Mouse (Mus musculus): ENCODE results near the gene Ociad2. TPM values are rescaled to one million over a fixed set of nuclear protein-coding genes. Genes with fewer than 3 reads are reported as not detected.

The Ociad2 gene
- polyA plus RNA-seq, 1 experiment from 2014 or later, result 9.4 TPM

DNA sequence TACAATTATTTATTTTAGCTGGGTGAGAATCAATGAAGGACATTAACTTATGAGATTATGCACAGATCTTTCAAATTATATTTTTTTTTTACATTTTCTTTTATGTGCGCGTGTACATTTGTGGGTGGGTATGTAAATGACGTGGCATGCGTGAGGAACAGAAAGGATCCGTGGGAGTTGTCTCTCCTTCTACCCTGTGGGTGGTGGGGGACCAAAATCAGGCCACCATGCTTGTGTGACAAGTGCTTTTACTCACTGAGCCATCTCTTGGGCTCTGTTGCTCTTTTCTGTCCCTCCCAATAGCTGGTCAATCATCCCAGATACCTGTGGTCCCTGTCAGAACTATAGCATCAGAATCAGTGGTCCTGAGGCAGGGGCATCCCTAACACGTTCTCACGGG, 21.5 kb upstream of the Ociad2 start:
- no peak for ATAC-seq (ENCODE audit: insufficient number of reproducible peaks, low FRiP score, low TSS enrichment, low read depth)
- no peaks in the 10 kb centered on the region for H3K9me3 ChIP-seq (ENCODE audit: control insufficient read depth, low read length)
- H3K9ac ChIP-seq (ENCODE audit: low read length), result no peak overlapping the region
- H3K4me1 ChIP-seq (ENCODE audit: control insufficient read depth, insufficient read depth, low read length), result no peaks in the 10 kb centered on the region
- no peak for DNase-seq (ENCODE audit: low spot score)
- 86% methylated on average over 7 of the region's 7 CpGs for WGBS
- no peak overlapping the region for H3K27ac ChIP-seq (replicated peaks; ENCODE audit: low read depth, low read length)
- no peak overlapping the region for H3K4me3 ChIP-seq (ENCODE audit: low read depth, low read length)
- no peak overlapping the region for H3K4me2 ChIP-seq (ENCODE audit: low read depth, severe bottlenecking)
- H3K27me3 ChIP-seq (ENCODE audit: control insufficient read depth, insufficient read depth, low read length), result no peaks in the 10 kb centered on the region
- no peaks in the 10 kb centered on the region for H3K36me3 ChIP-seq (ENCODE audit: control insufficient read depth, insufficient read depth, low read length)

DNA sequence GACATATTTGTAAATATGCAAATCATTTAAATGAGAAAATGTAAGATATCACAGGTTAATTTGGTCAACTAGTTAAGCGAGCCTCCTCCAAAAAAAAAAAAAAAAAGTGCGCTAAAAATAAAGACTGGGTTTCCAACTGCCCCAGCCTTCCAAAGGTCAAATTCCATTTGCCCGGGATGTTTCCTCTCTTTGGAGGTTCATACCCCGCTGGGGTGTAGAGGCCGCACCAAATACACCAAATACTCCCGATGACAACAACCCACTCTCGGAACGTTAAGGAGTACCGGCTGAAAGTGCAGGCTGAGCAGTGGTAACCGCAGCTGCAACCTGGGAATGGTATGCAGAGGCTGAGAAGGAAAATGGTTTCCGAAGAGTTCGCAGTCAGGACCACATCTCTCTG, 19.4 kb upstream of the Ociad2 start:
- Histone ChIP-seq H3K9me3 (ENCODE audit: control insufficient read depth, low read length) (no peaks in the 10 kb centered on the region), H3K4me3 (ENCODE audit: low read depth, low read length) (no peak overlapping the region), H3K27me3 (ENCODE audit: control insufficient read depth, insufficient read depth, low read length) (no peaks in the 10 kb centered on the region), H3K9ac (ENCODE audit: low read length) (no peak overlapping the region), H3K36me3 (ENCODE audit: control insufficient read depth, insufficient read depth, low read length) (no peaks in the 10 kb centered on the region), H3K4me2 (ENCODE audit: low read depth, severe bottlenecking) (peak overlapping the region; percentile 15; the same call in 1 of the 2 replicates), H3K27ac (replicated peaks; ENCODE audit: low read depth, low read length) (no peak overlapping the region), H3K4me1 (ENCODE audit: control insufficient read depth, insufficient read depth, low read length) (no peaks in the 10 kb centered on the region)
- no peak for ATAC-seq (ENCODE audit: insufficient number of reproducible peaks, low FRiP score, low TSS enrichment, low read depth)
- DNase-seq (ENCODE audit: low spot score), result no peak
- WGBS, result 36% methylated on average over 12 of the region's 12 CpGs

DNA sequence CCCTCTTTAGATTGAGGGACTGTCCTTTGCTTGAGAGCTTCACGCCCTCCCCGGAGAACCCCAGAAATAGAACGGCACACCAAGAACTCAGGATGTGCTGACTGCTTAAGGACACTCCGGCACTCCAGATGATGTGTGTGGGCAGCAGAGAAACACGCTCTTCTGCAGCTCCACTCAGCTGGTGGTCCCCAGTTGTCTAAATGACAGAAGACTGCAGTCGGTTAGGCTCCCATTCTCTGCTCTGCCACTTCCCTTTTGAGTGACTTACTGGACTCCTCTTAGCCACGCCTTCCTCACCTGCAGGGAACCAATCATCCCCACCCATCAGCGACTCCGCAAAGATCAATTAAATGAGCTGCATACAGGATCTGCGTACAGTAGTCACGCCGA, 18.9 kb upstream of the Ociad2 start:
- Histone ChIP-seq H3K4me2 (ENCODE audit: low read depth, severe bottlenecking) (peak overlapping the region; percentile 15; the same call in 1 of the 2 replicates), H3K4me3 (ENCODE audit: low read depth, low read length) (no peak overlapping the region)
- ATAC-seq (ENCODE audit: insufficient number of reproducible peaks, low FRiP score, low TSS enrichment, low read depth), result no peak

GRCm38 (mm10) chr5:73359134-73359751, 18.4 kb upstream of the Ociad2 start:
- 81% methylated on average over 6 of the region's 6 CpGs for WGBS

More for the DNA sequence above, 18.9 kb upstream of the Ociad2 start:
- H3K36me3 ChIP-seq (ENCODE audit: control insufficient read depth, insufficient read depth, low read length), result no peaks in the 10 kb centered on the region
- no peaks in the 10 kb centered on the region for H3K4me1 ChIP-seq (ENCODE audit: control insufficient read depth, insufficient read depth, low read length)
- no peak for DNase-seq (ENCODE audit: low spot score)
- H3K9me3 ChIP-seq (ENCODE audit: control insufficient read depth, low read length), result no peaks in the 10 kb centered on the region
- no peaks in the 10 kb centered on the region for H3K27me3 ChIP-seq (ENCODE audit: control insufficient read depth, insufficient read depth, low read length)
- 46% methylated on average over 12 of the region's 12 CpGs for WGBS
- H3K9ac ChIP-seq (ENCODE audit: low read length), result no peak overlapping the region
- no peak overlapping the region for H3K27ac ChIP-seq (replicated peaks; ENCODE audit: low read depth, low read length)

GRCm38 (mm10) chr5:73355393-73355792, 14.6 kb upstream of the Ociad2 start:
- no peaks in the 10 kb centered on the region for H3K36me3 ChIP-seq (ENCODE audit: control insufficient read depth, insufficient read depth, low read length)
- H3K4me1 ChIP-seq (ENCODE audit: control insufficient read depth, insufficient read depth, low read length), result no peaks in the 10 kb centered on the region
- H3K27ac ChIP-seq (replicated peaks; ENCODE audit: low read depth, low read length), result no peak overlapping the region
- no peak overlapping the region for H3K9ac ChIP-seq (ENCODE audit: low read length)
- H3K27me3 ChIP-seq (ENCODE audit: control insufficient read depth, insufficient read depth, low read length), result no peaks in the 10 kb centered on the region
- H3K4me2 ChIP-seq (ENCODE audit: low read depth, severe bottlenecking), result no peak overlapping the region
- no peaks in the 10 kb centered on the region for H3K9me3 ChIP-seq (ENCODE audit: control insufficient read depth, low read length)
- no peak overlapping the region for H3K4me3 ChIP-seq (ENCODE audit: low read depth, low read length)
- WGBS, result 72% methylated on average over 5 of the region's 5 CpGs
- ATAC-seq (ENCODE audit: insufficient number of reproducible peaks, low FRiP score, low TSS enrichment, low read depth), result no peak
- DNase-seq (ENCODE audit: low spot score), result no peak

More at GRCm38 (mm10) chr5:73359134-73359751, 18.4 kb upstream of the Ociad2 start:
- Histone ChIP-seq H3K36me3 (ENCODE audit: control insufficient read depth, insufficient read depth, low read length) (no peaks in the 10 kb centered on the region), H3K9me3 (ENCODE audit: control insufficient read depth, low read length) (no peaks in the 10 kb centered on the region), H3K27ac (replicated peaks; ENCODE audit: low read depth, low read length) (no peak overlapping the region), H3K27me3 (ENCODE audit: control insufficient read depth, insufficient read depth, low read length) (no peaks in the 10 kb centered on the region), H3K4me2 (ENCODE audit: low read depth, severe bottlenecking) (no peak overlapping the region), H3K4me3 (ENCODE audit: low read depth, low read length) (no peak overlapping the region), H3K9ac (ENCODE audit: low read length) (no peak overlapping the region), H3K4me1 (ENCODE audit: control insufficient read depth, insufficient read depth, low read length) (no peaks in the 10 kb centered on the region)
- ATAC-seq (ENCODE audit: insufficient number of reproducible peaks, low FRiP score, low TSS enrichment, low read depth), result no peak
- no peak for DNase-seq (ENCODE audit: low spot score)

DNA sequence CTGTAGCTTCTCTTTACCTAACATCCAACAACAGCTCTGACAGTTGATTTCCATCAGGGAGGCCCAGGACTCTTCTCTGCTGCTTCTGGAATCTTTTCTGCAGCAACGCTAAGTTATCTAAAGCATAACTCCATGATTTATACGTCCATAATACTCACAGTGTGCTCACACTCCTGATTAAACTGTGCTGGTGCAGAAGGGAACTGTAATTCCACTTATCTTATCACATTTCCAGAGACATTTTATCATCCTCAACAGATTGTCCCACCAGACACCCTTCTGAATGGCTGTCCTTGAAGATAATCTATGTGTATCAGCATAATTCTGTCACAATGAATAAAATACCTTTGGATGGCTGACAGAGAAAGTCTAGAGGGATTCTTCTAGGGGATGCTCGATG, 13.2 kb upstream of the Ociad2 start:
- Histone ChIP-seq H3K4me2 (ENCODE audit: low read depth, severe bottlenecking) (no peak overlapping the region), H3K27me3 (ENCODE audit: control insufficient read depth, insufficient read depth, low read length) (no peaks in the 10 kb centered on the region), H3K36me3 (ENCODE audit: control insufficient read depth, insufficient read depth, low read length) (no peaks in the 10 kb centered on the region), H3K9me3 (ENCODE audit: control insufficient read depth, low read length) (no peaks in the 10 kb centered on the region), H3K9ac (ENCODE audit: low read length) (no peak overlapping the region), H3K27ac (replicated peaks; ENCODE audit: low read depth, low read length) (no peak overlapping the region), H3K4me1 (ENCODE audit: control insufficient read depth, insufficient read depth, low read length) (no peaks in the 10 kb centered on the region), H3K4me3 (ENCODE audit: low read depth, low read length) (no peak overlapping the region)
- DNase-seq (ENCODE audit: low spot score) (no peak), ATAC-seq (ENCODE audit: insufficient number of reproducible peaks, low FRiP score, low TSS enrichment, low read depth) (no peak)
- 85% methylated on average over 3 of the region's 3 CpGs for WGBS

DNA sequence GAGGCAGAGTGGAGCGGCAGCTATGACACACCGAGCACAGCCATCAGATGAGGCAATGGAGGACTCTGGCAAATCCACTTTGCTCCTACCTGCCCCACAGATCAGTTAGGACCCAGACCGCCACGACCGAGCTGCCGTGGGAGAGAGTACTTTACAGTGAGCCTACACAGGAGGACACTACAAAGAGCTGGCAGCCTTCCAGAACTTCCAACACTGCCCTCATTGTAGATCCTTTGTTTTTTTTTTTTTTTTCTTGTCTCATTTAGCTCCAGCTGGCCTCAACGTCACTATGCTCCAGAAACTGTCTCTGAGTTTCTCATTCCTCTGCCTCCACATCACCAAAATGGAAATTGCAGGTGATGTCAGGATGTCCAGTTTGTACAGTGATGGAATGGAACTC, 12.7 kb upstream of the Ociad2 start:
- no peak overlapping the region for H3K9ac ChIP-seq (ENCODE audit: low read length)
- ATAC-seq (ENCODE audit: insufficient number of reproducible peaks, low FRiP score, low TSS enrichment, low read depth), result no peak
- H3K4me1 ChIP-seq (ENCODE audit: control insufficient read depth, insufficient read depth, low read length), result no peaks in the 10 kb centered on the region
- no peak for DNase-seq (ENCODE audit: low spot score)
- no peak overlapping the region for H3K27ac ChIP-seq (replicated peaks; ENCODE audit: low read depth, low read length)
- H3K4me3 ChIP-seq (ENCODE audit: low read depth, low read length), result no peak overlapping the region
- 82% methylated on average over 7 of the region's 7 CpGs for WGBS
- no peaks in the 10 kb centered on the region for H3K27me3 ChIP-seq (ENCODE audit: control insufficient read depth, insufficient read depth, low read length)
- no peaks in the 10 kb centered on the region for H3K36me3 ChIP-seq (ENCODE audit: control insufficient read depth, insufficient read depth, low read length)
- H3K4me2 ChIP-seq (ENCODE audit: low read depth, severe bottlenecking), result no peak overlapping the region
- no peaks in the 10 kb centered on the region for H3K9me3 ChIP-seq (ENCODE audit: control insufficient read depth, low read length)

- no peaks in the 10 kb centered on the region for H3K36me3 ChIP-seq (ENCODE audit: control insufficient read depth, insufficient read depth, low read length)
- no peak overlapping the region for H3K27ac ChIP-seq (replicated peaks; ENCODE audit: low read depth, low read length)
- no peak overlapping the region for H3K4me3 ChIP-seq (ENCODE audit: low read depth, low read length)
- no peak overlapping the region for H3K4me2 ChIP-seq (ENCODE audit: low read depth, severe bottlenecking)
- no peak overlapping the region for H3K9ac ChIP-seq (ENCODE audit: low read length)
- H3K4me1 ChIP-seq (ENCODE audit: control insufficient read depth, insufficient read depth, low read length), result no peaks in the 10 kb centered on the region
- no peaks in the 10 kb centered on the region for H3K9me3 ChIP-seq (ENCODE audit: control insufficient read depth, low read length)
- ATAC-seq (ENCODE audit: insufficient number of reproducible peaks, low FRiP score, low TSS enrichment, low read depth) (no peak), DNase-seq (ENCODE audit: low spot score) (no peak)
- 88% methylated on average over 1 of the region's 1 CpGs for WGBS
- no peaks in the 10 kb centered on the region for H3K27me3 ChIP-seq (ENCODE audit: control insufficient read depth, insufficient read depth, low read length)
These were observed 11.0 kb upstream of the Ociad2 start for GRCm38 (mm10) chr5:73351796-73352195.

GRCm38 (mm10) chr5:73349514-73349913, 8.7 kb upstream of the Ociad2 start:
- no peak for DNase-seq (ENCODE audit: low spot score)
- no peaks in the 10 kb centered on the region for H3K9me3 ChIP-seq (ENCODE audit: control insufficient read depth, low read length)
- H3K4me3 ChIP-seq (ENCODE audit: low read depth, low read length), result no peak overlapping the region
- H3K27ac ChIP-seq (replicated peaks; ENCODE audit: low read depth, low read length), result no peak overlapping the region
- no peak overlapping the region for H3K9ac ChIP-seq (ENCODE audit: low read length)
- WGBS, result 68% methylated on average over 5 of the region's 5 CpGs
- H3K27me3 ChIP-seq (ENCODE audit: control insufficient read depth, insufficient read depth, low read length), result no peaks in the 10 kb centered on the region
- H3K4me2 ChIP-seq (ENCODE audit: low read depth, severe bottlenecking), result no peak overlapping the region
- no peaks in the 10 kb centered on the region for H3K36me3 ChIP-seq (ENCODE audit: control insufficient read depth, insufficient read depth, low read length)
- no peaks in the 10 kb centered on the region for H3K4me1 ChIP-seq (ENCODE audit: control insufficient read depth, insufficient read depth, low read length)
- no peak for ATAC-seq (ENCODE audit: insufficient number of reproducible peaks, low FRiP score, low TSS enrichment, low read depth)

Data from limb, embryonic 11.5 days (tissue).